Mouse (Mus musculus): ENCODE results near the gene Slc2a2. TPM values are rescaled to one million over a fixed set of nuclear protein-coding genes. Genes with fewer than 3 reads are reported as not detected.
"Not testable (repeated sequence)": the region's sequence is repeated elsewhere in the genome, so short reads cannot be mapped to it uniquely, and the experiment has no call there.

Gene Slc2a2
- total RNA-seq, 2 experiments from 2014 or later, result not detected

DNA sequence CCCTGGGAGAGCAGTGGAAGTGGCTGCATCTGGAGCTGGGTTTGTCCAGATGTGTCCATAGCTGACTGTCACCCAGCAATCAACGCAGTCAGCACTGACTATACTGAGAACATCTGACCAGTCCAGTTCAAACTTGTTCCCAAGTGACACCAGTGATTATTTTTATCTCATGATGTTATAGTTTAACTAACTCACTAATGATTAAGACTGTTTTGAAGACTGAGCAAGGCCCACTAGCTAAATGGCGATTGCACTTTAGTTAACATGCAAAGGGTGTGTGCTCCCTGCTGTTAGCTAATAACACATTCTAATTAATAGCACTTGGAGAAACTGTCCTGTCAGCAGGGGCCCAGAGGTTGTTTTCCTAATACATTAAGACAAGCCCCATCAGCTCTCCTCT lies 39.3 kb downstream of the Slc2a2 start:
- DNase-seq, result no peak

GRCm38 (mm10) chr3:28740353-28740752 lies 42.6 kb downstream of the Slc2a2 start:
- no peak for DNase-seq

- no peak for DNase-seq
These were observed 45.5 kb downstream of the Slc2a2 start for GRCm38 (mm10) chr3:28743251-28743650.

GRCm38 (mm10) chr3:28745835-28746483 lies 48.3 kb downstream of the Slc2a2 start:
- peak; percentile 58 to 69 for DNase-seq

DNA sequence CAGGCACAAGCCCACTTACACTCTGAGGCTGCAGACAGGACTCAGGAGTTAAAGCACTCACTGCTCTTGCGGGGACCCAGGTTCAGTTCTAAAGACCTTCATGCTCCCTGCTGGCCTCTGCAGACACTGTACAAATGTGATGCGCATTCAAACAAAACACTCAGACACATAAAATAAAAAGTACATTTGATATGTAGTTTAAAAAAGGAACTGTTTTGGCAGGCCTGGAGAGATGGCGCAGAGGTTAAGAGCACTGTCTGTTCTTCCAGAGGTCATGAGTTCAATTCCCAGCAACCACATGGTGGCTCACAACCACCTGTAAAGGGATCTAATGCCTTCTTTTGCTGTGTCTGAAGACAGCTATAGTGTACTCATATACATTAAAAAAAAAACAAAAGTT lies 50.4 kb downstream of the Slc2a2 start:
- no peak for DNase-seq

DNA sequence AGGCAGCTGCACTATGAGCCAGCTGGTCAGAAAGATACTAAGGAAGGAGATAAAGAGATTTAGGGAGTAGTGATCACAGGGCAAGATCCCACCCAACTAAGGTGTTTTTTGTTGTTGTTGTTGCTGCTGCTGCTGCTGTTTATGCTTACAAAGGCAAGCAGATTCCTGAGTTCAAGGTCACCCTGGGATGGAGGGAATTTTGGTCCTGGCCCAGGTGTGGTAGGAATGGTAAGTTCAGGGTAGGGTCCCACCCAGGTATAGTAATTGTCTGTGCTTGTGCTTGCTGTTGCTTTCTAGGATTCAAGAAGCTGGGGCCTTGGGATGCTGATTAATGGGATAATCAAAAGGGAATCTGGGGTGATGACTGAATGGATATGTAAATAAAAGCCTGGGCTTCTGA lies 51.3 kb downstream of the Slc2a2 start:
- DNase-seq, result no peak

- no peak for DNase-seq
These were observed 57.8 kb downstream of the Slc2a2 start for GRCm38 (mm10) chr3:28755477-28755876.

DNA sequence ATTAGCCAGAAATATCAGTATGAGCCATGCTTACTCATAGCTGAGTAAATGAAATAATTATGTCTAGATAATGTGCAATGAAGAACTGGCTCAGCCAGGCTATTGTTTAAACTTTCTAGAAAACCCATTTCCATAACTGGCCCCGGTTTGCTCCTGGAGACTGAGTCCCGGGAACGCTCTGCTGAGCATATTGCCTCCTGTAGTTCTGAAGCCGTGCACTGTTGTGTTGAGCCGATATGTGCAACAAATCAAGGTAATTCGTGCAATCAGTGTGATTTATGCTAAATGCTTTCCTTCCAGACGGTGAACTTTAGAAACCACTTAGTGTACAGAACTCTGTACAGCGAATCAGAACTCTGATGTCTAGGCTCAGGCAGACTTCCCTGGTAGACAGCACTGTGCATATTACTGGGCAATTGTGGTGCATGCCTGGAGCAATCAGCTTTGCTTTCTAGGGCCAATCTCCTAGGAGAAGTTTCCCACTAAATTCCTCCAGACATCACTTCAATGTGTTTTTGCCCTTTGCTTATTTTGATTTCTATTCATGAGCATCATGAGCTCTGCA lies 63.6 kb downstream of the Slc2a2 start:
- no peak for DNase-seq

- DNase-seq, result no peak
These were observed 69.2 kb downstream of the Slc2a2 start for GRCm38 (mm10) chr3:28766935-28767334.

DNA sequence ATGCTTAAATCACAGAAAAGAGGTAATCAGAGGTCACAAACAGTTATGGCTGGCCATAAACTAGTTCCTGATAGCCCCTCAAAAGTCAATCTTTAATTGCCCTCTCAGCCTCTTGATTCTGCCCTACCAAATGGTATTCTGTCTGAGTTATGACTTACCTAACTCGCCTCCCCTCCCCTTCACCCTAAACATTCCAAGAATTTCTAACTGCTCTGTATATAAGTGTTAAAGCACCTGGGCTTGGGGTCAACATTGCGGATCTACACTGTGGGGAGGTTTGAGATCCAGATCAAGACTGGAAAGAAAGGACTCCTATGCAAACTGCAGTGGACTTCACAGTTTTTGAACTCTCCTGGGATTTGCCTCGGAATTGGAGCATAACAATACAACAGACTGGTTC lies 70.5 kb downstream of the Slc2a2 start:
- no peak for DNase-seq

DNA sequence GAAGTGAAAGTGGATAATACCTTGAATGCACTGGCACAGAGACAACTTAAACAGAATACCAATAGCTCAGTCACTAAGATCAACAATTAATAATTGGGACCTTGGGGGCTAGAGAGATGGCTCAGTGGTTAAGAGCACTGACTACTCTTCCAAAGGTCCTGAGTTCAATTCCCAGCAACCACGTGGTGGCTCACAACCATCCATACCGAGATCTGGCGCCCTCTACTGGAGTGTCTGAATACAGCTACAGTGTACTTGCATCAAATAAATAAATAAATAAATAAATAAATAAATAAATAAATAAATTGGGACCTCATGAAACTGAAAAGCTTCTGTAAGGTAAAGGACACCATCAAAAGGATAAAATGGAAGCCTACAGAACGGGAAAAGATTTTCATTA lies 75.2 kb downstream of the Slc2a2 start:
- not testable (repeated sequence) for DNase-seq

GRCm38 (mm10) chr3:28775361-28775760 lies 77.7 kb downstream of the Slc2a2 start:
- no peak for DNase-seq

GRCm38 (mm10) chr3:28775958-28776357 lies 78.3 kb downstream of the Slc2a2 start:
- DNase-seq, result no peak

DNA sequence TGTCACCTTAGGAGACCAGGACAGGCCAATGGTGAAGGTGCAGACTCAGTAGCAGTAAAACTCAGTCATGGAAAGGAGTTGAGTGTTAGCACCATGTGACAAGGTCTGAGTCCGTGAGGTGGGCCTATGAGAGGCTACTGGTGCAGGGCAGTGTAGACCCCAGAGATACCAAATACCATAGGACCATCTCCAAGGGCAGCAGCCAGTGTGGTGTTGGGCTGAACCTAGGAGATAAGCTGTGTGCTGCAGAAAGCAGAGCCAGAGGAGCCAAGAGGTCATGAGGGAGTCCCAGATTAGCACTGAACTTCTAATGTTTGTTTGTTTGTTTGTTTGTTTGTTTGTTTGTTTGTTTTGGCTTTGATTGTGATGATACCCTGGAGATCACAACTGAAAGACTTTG lies 78.8 kb downstream of the Slc2a2 start:
- no peak for DNase-seq

- DNase-seq, result no peak
These were observed 82.8 kb downstream of the Slc2a2 start for GRCm38 (mm10) chr3:28780511-28780910.

Other genes starting within 250 kb of the Slc2a2 start
- 10 to 100 TPM; 29.0 to 33.4 TPM for gene Eif5a2, start 83.4 kb downstream of the Slc2a2 start, total RNA-seq (2021)
- 100 to 1,000 TPM; 190 to 201 TPM for gene Rpl22l1, start 107.5 kb downstream of the Slc2a2 start, total RNA-seq (2021)
- not detected for gene Gm1527, start 194.7 kb downstream of the Slc2a2 start, total RNA-seq (2021)

Data from layer of hippocampus, postnatal 36 days (tissue).